ENCODE assay signal across 26 mouse cellular contexts in genomic region chr15:4269835-4270234, GRCm38 (mm10).
"Had no signal": no experiment of that assay in that cellular context is flagged by ENCODE, and none has a peak within 500 bp of the region (broad histone marks: within the 10 kb centered on the region; RNA-seq: fewer than 3 reads in every experiment).

No protein-coding gene starts in this region.

- H3K4me3 ChIP-seq: embryonic facial prominence, embryonic 10.5 days; embryonic facial prominence, embryonic 12.5 days; embryonic facial prominence, embryonic 13.5 days; embryonic facial prominence, embryonic 15.5 days; erythroblast, embryonic 14.5 days; forebrain, embryonic 10.5 days; forebrain, embryonic 12.5 days; gastrocnemius, adult 2 months; heart, adult 2 months; heart, embryonic 10.5 days had no signal

- DNase-seq: cerebellum, adult 9-11 months; cerebellum, postnatal 10 days; cerebellum, postnatal 14 days; cerebellum, postnatal 25 days; cerebellum, postnatal 36 days; embryo, embryonic 11 days; forebrain, postnatal 0 days; gastrocnemius, adult 2 months; gastrocnemius, postnatal 10 days; gastrocnemius, postnatal 14 days; gastrocnemius, postnatal 25 days; gastrocnemius, postnatal 36 days; heart, adult 11 months; heart, adult 18-20 months; heart, adult 2 months had no signal

- H3K4me1 ChIP-seq: embryonic facial prominence, embryonic 10.5 days; embryonic facial prominence, embryonic 12.5 days; embryonic facial prominence, embryonic 13.5 days; embryonic facial prominence, embryonic 15.5 days; forebrain, embryonic 10.5 days; forebrain, embryonic 12.5 days; heart, embryonic 10.5 days had no signal

- H3K27ac ChIP-seq: embryonic facial prominence, embryonic 10.5 days; embryonic facial prominence, embryonic 12.5 days; embryonic facial prominence, embryonic 13.5 days; embryonic facial prominence, embryonic 15.5 days; forebrain, embryonic 10.5 days; forebrain, embryonic 12.5 days; gastrocnemius, adult 2 months; heart, adult 2 months; heart, embryonic 10.5 days had no signal

- H3K9me3 ChIP-seq: embryonic facial prominence, embryonic 10.5 days; embryonic facial prominence, embryonic 12.5 days; embryonic facial prominence, embryonic 13.5 days; embryonic facial prominence, embryonic 15.5 days; forebrain, embryonic 10.5 days; forebrain, embryonic 12.5 days; heart, embryonic 10.5 days had no signal

- ATAC-seq: forebrain, embryonic 14.5 days; forebrain, embryonic 16.5 days; forebrain, postnatal 0 days had no signal

- H3K4me2 ChIP-seq: embryonic facial prominence, embryonic 12.5 days; embryonic facial prominence, embryonic 13.5 days; embryonic facial prominence, embryonic 15.5 days; forebrain, embryonic 12.5 days; heart, embryonic 11.5 days had no signal

- H3K9ac ChIP-seq: embryonic facial prominence, embryonic 12.5 days; embryonic facial prominence, embryonic 13.5 days; embryonic facial prominence, embryonic 15.5 days; forebrain, embryonic 12.5 days; forebrain, postnatal 0 days had no signal

- H3K36me3 ChIP-seq: embryonic facial prominence, embryonic 10.5 days; embryonic facial prominence, embryonic 12.5 days; embryonic facial prominence, embryonic 13.5 days; embryonic facial prominence, embryonic 15.5 days; forebrain, embryonic 10.5 days; forebrain, embryonic 12.5 days; heart, embryonic 10.5 days had no signal

- H3K27me3 ChIP-seq: embryonic facial prominence, embryonic 12.5 days; embryonic facial prominence, embryonic 13.5 days; embryonic facial prominence, embryonic 15.5 days; forebrain, embryonic 12.5 days had no signal
